Mouse (Mus musculus) T-helper 17 cell (primary cell): ENCODE results near the gene Phox2a.

Experiments used
- in situ Hi-C, 2 experiments: fragments of 300-600 bp; cut with MboI, MseI; formaldehyde crosslinking; loops; 1 replicate in 1 of 2; 2 replicates in 1 of 2; pipeline ENCODE4 v1.15.1; 2025; ENCODE audit warnings: high pct_unique_total_duplicates in 2 of 2

The Phox2a gene

GRCm38 (mm10) chr7:101837154-101837605 lies 19.1 kb downstream of the Phox2a start:
- in situ Hi-C loops = loop anchor here (10.0 to 25.0 kb wide), 2 partner anchors 175 to 948 kb away; partner anchors contain the start of gene Clpb (in 1 of the 2)

- in situ Hi-C loops = loop anchor here (10.0 to 25.0 kb wide), 2 partner anchors 176 to 947 kb away; partner anchors contain the start of gene Clpb (in 1 of the 2)
Measured at GRCm38 (mm10) chr7:101837606-101838471, 19.7 kb downstream of the Phox2a start, which contains the start of gene Inppl1. Gene Inppl1, minus strand, starts transcription at chr7:101838229.

GRCm38 (mm10) chr7:101844186-101844585 lies 26.1 kb downstream of the Phox2a start:
- in situ Hi-C loops = loop anchor here in 1 of 2 experiments (25.0 kb wide), 1 partner anchor 182 kb away; the partner anchor contains the start of gene Clpb

- in situ Hi-C loops = loop anchor here in 1 of 2 experiments (25.0 kb wide), 1 partner anchor 186 kb away; the partner anchor contains the start of gene Clpb
Measured at GRCm38 (mm10) chr7:101847934-101848333, 29.8 kb downstream of the Phox2a start.

GRCm38 (mm10) chr7:101851689-101852088 lies 33.6 kb downstream of the Phox2a start:
- in situ Hi-C loops = no loop called here

- in situ Hi-C loops = no loop called here
Measured at GRCm38 (mm10) chr7:101852846-101853245, 34.7 kb downstream of the Phox2a start.

GRCm38 (mm10) chr7:101853816-101854215 lies 35.7 kb downstream of the Phox2a start:
- in situ Hi-C loops = no loop called here

GRCm38 (mm10) chr7:101857094-101857493 lies 39.0 kb downstream of the Phox2a start, which contains the start of gene Folr2:
Gene Folr2, minus strand, starts transcription at chr7:101857194.
- in situ Hi-C loops = no loop called here

- in situ Hi-C loops = no loop called here
Measured at GRCm38 (mm10) chr7:101858362-101858761, 40.2 kb downstream of the Phox2a start.

GRCm38 (mm10) chr7:101860978-101861377 lies 42.9 kb downstream of the Phox2a start:
- in situ Hi-C loops = no loop called here

GRCm38 (mm10) chr7:101862291-101862690 lies 44.2 kb downstream of the Phox2a start:
- in situ Hi-C loops = no loop called here

GRCm38 (mm10) chr7:101863415-101863814 lies 45.3 kb downstream of the Phox2a start, which contains the start of gene Anapc15:
Gene Anapc15, plus strand, starts transcription at chr7:101863715.
- in situ Hi-C loops = no loop called here

GRCm38 (mm10) chr7:101866491-101867265 lies 48.6 kb downstream of the Phox2a start:
- in situ Hi-C loops = no loop called here

- in situ Hi-C loops = no loop called here
Measured at GRCm38 (mm10) chr7:101867482-101867881, 49.4 kb downstream of the Phox2a start.

- in situ Hi-C loops = no loop called here
Measured at GRCm38 (mm10) chr7:101868241-101869162, 50.4 kb downstream of the Phox2a start.

- in situ Hi-C loops = no loop called here
Measured at GRCm38 (mm10) chr7:101869163-101869500, 51.0 kb downstream of the Phox2a start.

GRCm38 (mm10) chr7:101870629-101871028 lies 52.5 kb downstream of the Phox2a start, which contains the start of gene Folr1:
Gene Folr1, minus strand, starts transcription at chr7:101870788.
- in situ Hi-C loops = no loop called here

- in situ Hi-C loops = no loop called here
Measured at GRCm38 (mm10) chr7:101871296-101871695, 53.2 kb downstream of the Phox2a start.
